Mouse (Mus musculus) kidney, adult 11 months (tissue): ENCODE results near the gene Rtf2.
A peak's percentile ranks its signal among the peaks of the same experiment; 100 is the strongest.

ENCODE experiments used
- DNase-seq: peaks from one replicate; pipeline ENCODE4 v3.0.0; 2022

Gene Rtf2

DNA sequence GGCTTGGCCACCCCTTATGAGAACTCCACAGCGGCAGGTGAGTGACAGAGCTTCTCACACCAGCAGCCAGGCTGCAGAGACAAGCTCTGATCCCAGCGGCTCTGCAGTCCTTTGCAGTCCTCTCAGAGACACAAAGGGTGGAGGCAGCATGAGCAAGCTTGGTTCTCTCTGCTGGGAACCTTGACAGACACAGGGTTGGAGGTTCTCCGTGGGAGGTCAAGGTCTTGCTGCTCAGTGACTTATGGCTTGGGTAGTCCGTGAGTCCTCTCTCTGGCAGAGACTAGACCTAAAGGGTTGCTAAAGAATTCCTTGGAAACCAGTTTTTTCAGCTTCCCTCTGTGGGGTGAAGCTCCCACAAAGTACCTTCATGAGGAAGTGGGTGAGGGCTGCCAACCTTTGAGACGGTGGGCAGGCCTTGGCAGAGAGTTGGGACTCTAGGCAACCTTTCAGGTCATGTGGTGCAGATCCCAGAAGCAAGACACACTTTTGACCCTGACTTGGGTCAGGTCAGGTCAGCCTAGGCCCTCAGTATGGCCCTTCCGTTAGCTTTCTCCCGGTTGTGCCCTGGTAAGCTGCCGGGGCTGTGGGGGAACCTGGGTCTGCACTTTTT lies 56.5 kb downstream of the Rtf2 start:
- peak; percentile 52 for DNase-seq

GRCm38 (mm10) chr2:172498823-172499222 lies 58.5 kb downstream of the Rtf2 start:
- no peak for DNase-seq

- no peak for DNase-seq
Measured at GRCm38 (mm10) chr2:172500752-172501316, 60.5 kb downstream of the Rtf2 start.

DNA sequence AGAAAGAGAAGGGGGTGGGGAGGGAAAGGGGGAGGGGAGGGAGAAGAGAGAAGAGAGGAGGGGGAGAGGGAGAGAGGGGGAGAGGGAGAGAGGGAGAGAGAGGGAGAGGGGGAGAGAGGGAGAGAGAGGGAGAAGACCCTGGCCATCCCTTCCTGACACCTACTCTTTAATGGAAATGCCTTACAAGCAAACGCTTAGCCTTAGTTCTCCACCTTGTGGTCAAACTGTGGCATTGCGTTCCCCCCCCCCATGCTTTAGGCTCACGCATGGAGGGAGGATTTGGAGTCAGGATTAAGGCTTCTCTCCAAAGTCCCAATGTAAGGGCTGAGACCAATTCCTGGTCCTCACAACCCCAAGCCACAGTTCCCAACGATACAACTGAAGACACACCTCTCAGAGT lies 61.0 kb downstream of the Rtf2 start:
- DNase-seq = no peak

- DNase-seq = no peak
Measured at GRCm38 (mm10) chr2:172502168-172502567, 61.8 kb downstream of the Rtf2 start.

DNA sequence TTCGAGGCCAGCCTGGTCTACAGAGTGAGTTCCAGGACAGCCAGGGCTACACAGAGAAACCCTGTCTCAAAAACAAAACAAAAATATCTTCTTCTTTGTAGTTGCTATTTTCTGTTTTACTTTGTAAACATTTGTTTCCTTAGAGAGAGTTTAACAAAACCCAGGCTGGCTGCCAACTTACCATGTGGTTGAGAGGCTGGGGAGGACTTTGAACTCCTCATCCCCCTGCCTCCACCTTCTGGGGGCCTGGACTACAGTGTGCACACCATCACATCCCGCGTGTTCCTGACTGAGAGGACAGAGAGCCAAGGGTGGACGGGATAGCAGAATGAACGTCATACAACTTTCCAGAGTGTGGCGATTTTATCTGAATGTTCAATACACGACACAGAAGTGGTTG lies 65.8 kb downstream of the Rtf2 start:
- DNase-seq = peak; percentile 40

DNA sequence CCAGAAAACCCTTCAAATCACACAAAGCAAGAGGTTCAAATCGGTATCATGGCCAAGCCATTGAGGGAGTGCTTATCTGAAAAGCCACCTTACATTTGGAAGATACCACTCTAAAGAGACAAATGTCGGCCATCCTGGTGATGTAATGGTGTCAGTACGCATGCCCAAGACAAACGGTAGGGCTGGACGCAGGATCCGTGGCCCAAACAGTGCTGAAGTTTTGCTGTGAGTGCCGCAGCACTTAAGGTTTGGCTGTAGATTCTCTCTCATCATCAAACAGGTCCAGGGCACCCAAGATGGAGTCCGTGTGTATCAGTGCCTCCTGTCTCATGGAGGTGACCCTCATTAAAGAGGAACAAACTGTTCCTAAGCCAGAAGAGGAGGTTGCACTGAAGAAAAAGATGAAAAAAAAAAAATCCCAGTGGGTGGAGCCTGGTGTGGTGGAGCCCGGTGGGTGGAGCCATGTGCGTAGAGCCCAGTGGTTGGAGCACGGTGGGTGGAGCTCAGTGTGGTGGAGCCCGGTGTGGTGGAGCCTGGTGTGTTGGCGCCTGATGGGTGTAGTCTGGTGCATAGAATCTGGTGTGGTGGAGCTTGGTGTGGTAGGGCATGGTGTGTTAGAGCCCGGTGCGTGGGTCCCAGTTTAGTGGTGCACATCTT lies 69.8 kb downstream of the Rtf2 start:
- DNase-seq = no peak

DNA sequence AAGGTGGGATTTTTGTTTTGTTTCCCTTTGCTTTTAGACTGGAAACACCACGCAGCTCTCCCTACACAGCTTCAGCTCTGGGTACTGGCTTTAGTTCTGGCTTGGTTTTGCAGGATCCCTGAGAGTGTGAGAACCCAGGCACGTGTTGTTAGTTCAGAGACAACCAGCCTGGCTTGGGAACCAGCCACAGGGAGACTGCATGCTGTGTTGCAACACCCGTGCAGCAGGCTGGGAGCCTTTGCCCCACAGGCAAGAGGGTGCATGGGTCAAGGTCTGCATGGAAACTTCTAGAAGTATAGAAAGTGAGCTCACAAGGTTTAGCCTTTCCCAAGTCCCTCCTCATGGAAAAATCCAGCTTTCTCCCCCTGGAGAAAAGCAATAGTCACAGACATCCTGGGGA lies 70.5 kb downstream of the Rtf2 start:
- no peak for DNase-seq

- DNase-seq = no peak
Measured at GRCm38 (mm10) chr2:172516407-172516992, 76.1 kb downstream of the Rtf2 start.
